9 mouse cellular contexts compared by ENCODE assay signal in genomic region chr16:18400472-18401216, GRCm38 (mm10). TPM values are rescaled to one million over a fixed set of nuclear protein-coding genes. Genes with fewer than 3 reads are reported as not detected.
DNase-seq lines count a peak whose midpoint lies in the region; ATAC-seq and TF ChIP-seq lines count a peak whose summit lies in the region.
"Had no signal": no experiment of that assay in that cellular context is flagged by ENCODE, and none has a peak within 500 bp of the region (broad histone marks: within the 10 kb centered on the region; RNA-seq: fewer than 3 reads in every experiment).

No protein-coding gene starts in this region.

- H3K4me1 ChIP-seq in hindbrain, postnatal 0 days (ENCODE audit: insufficient read depth, low read length) = peaks cover 27% of the 10 kb centered on the region
- peaks cover 17% of the 10 kb centered on the region for H3K4me1 ChIP-seq in stomach, embryonic 15.5 days

- DNase-seq in gastrocnemius, postnatal 14 days = peak; percentile 14
- DNase-seq in gastrocnemius, postnatal 4 days (ENCODE audit: low spot score in 2 of 2) = no peak
- peak; percentile 47 for DNase-seq in ovary, postnatal 36 days (ENCODE audit: low spot score)
- no peak for DNase-seq in ovary, postnatal 10 days (ENCODE audit: low spot score)
- peak; percentile 91 for DNase-seq in hindbrain, postnatal 0 days (ENCODE audit: low spot score)
- DNase-seq in frontal cortex, adult 2 months (ENCODE audit: extremely low spot score in 1 of 2, low spot score in 1 of 2) = no peak

- peak; percentile 91 for ATAC-seq in hindbrain, postnatal 0 days
- ATAC-seq in stomach, embryonic 15.5 days (ENCODE audit: insufficient read depth, low FRiP score, low read depth) = peak; percentile 36
- no peak for ATAC-seq in megakaryocyte-erythroid progenitor cell, adult 5-6 weeks (replicated peaks; ENCODE audit: low FRiP score, low TSS enrichment, poor library complexity, severe bottlenecking)

- peaks cover 62% of the 10 kb centered on the region for H3K36me3 ChIP-seq in hindbrain, postnatal 0 days (ENCODE audit: insufficient read depth, low read length)
- peaks cover 12% of the 10 kb centered on the region; the same call in 1 of the 2 replicates for H3K36me3 ChIP-seq in stomach, embryonic 15.5 days

- H3K9ac ChIP-seq in hindbrain, postnatal 0 days (replicated peaks; ENCODE audit: low read length) = peak overlapping the region; percentile 5; the same call in 1 of the 2 replicates
- no peak overlapping the region for H3K9ac ChIP-seq in stomach, embryonic 15.5 days

- no peak overlapping the region for H3K4me3 ChIP-seq in hindbrain, postnatal 0 days (ENCODE audit: low read length)
- H3K4me3 ChIP-seq in stomach, embryonic 15.5 days (replicated peaks) = no peak overlapping the region

- peak overlapping the region; percentile 74 for H3K27ac ChIP-seq in hindbrain, postnatal 0 days
- H3K27ac ChIP-seq in stomach, embryonic 15.5 days = no peak overlapping the region

- TF ChIP-seq CTCF in hindbrain, postnatal 0 days (IDR thresholded peaks at IDR 0.05; ENCODE audit: low read depth) = no peak

- 9% methylated on average over 7 of the region's 7 CpGs for WGBS in hindbrain, postnatal 0 days
- 39% methylated on average over 7 of the region's 7 CpGs for WGBS in stomach, embryonic 15.5 days

- no peak overlapping the region for H3K4me2 ChIP-seq in hindbrain, postnatal 0 days (ENCODE audit: low read depth, low read length)
- no peak overlapping the region for H3K4me2 ChIP-seq in stomach, embryonic 15.5 days

- H3K9me3 ChIP-seq in hindbrain, postnatal 0 days (ENCODE audit: low read length) = no peaks in the 10 kb centered on the region
- H3K9me3 ChIP-seq in stomach, embryonic 15.5 days = no peaks in the 10 kb centered on the region

- no peaks in the 10 kb centered on the region for H3K27me3 ChIP-seq in hindbrain, postnatal 0 days (ENCODE audit: insufficient read depth, low read length)
- H3K27me3 ChIP-seq in stomach, embryonic 15.5 days (replicated peaks) = no peaks in the 10 kb centered on the region
- H3K27me3 ChIP-seq: CH12.LX had no signal

- intact Hi-C loops in gastrocnemius, postnatal 14 days (cut with DNase I; ENCODE audit: low total_unique reads) = loop anchor here (5.0 kb wide), 1 partner anchor 48 kb away; no protein-coding TSS in a partner anchor

RNA-seq across cellular contexts. Expression of gene Txnrd2, which starts 25.5 kb away (rescaled TPM):
- total RNA-seq in gastrocnemius, postnatal 14 days (2021) = 10 to 100 TPM; 13.4 to 14.4 TPM
- 10 to 100 TPM; 10.1 to 14.9 TPM for total RNA-seq in gastrocnemius, postnatal 4 days (2021)
- 17.9 and 23.1 TPM in 2 replicates for total RNA-seq in hindbrain, postnatal 0 days (2014; rRNA removed)
- 37.6 and 41.8 TPM in 2 replicates for polyA plus RNA-seq in hindbrain, postnatal 0 days (2015; fragmentation: Nextera tagmentation; extraction: Ambion mirVana)
- polyA plus RNA-seq in stomach, embryonic 15.5 days (2015; fragmentation: Nextera tagmentation; extraction: Ambion mirVana) = 24.4 and 26.1 TPM in 2 replicates
- 22.9 and 25.9 TPM in 2 replicates for polyA plus RNA-seq in frontal cortex, adult 2 months (2012; rRNA removed)
- 75.4 and 82.3 TPM in 2 replicates for total RNA-seq in megakaryocyte-erythroid progenitor cell, adult 5-6 weeks (2014; fragmentation: Nextera tagmentation)
- total RNA-seq in megakaryocyte-erythroid progenitor cell, adult 5-6 weeks (2017) = 97.2 and 145 TPM in 2 replicates

RNA-seq across cellular contexts. Expression of gene Comt, which starts 26.0 kb away (rescaled TPM):
- 10 to 100 TPM; 40.7 to 43.1 TPM for total RNA-seq in gastrocnemius, postnatal 14 days (2021)
- 10 to 100 TPM; 52.9 to 62.8 TPM for total RNA-seq in gastrocnemius, postnatal 4 days (2021)
- 82.8 and 88.9 TPM in 2 replicates for total RNA-seq in hindbrain, postnatal 0 days (2014; rRNA removed)
- 94.3 and 102 TPM in 2 replicates for polyA plus RNA-seq in hindbrain, postnatal 0 days (2015; fragmentation: Nextera tagmentation; extraction: Ambion mirVana)
- 95.5 and 101 TPM in 2 replicates for polyA plus RNA-seq in stomach, embryonic 15.5 days (2015; fragmentation: Nextera tagmentation; extraction: Ambion mirVana)
- polyA plus RNA-seq in frontal cortex, adult 2 months (2012; rRNA removed) = 140 and 143 TPM in 2 replicates
- 84.0 and 105 TPM in 2 replicates for total RNA-seq in megakaryocyte-erythroid progenitor cell, adult 5-6 weeks (2014; fragmentation: Nextera tagmentation)
- 56.1 and 59.7 TPM in 2 replicates for total RNA-seq in megakaryocyte-erythroid progenitor cell, adult 5-6 weeks (2017)

RNA-seq across cellular contexts. Expression of gene Arvcf, which starts 52.7 kb away (rescaled TPM):
- 10 to 100 TPM; 12.5 to 19.8 TPM for total RNA-seq in gastrocnemius, postnatal 14 days (2021)
- 10 to 100 TPM; 34.6 to 36.9 TPM for total RNA-seq in gastrocnemius, postnatal 4 days (2021)
- 168 and 180 TPM in 2 replicates for total RNA-seq in hindbrain, postnatal 0 days (2014; rRNA removed)
- polyA plus RNA-seq in hindbrain, postnatal 0 days (2015; fragmentation: Nextera tagmentation; extraction: Ambion mirVana) = 46.3 and 48.9 TPM in 2 replicates
- 25.3 and 28.7 TPM in 2 replicates for polyA plus RNA-seq in stomach, embryonic 15.5 days (2015; fragmentation: Nextera tagmentation; extraction: Ambion mirVana)
- 40.8 and 44.2 TPM in 2 replicates for polyA plus RNA-seq in frontal cortex, adult 2 months (2012; rRNA removed)
- 14.0 and 16.5 TPM in 2 replicates for total RNA-seq in megakaryocyte-erythroid progenitor cell, adult 5-6 weeks (2014; fragmentation: Nextera tagmentation)
- total RNA-seq in megakaryocyte-erythroid progenitor cell, adult 5-6 weeks (2017) = 14.3 and 19.4 TPM in 2 replicates

RNA-seq across cellular contexts. Expression of gene Tango2, which starts 52.7 kb away (rescaled TPM):
- total RNA-seq in gastrocnemius, postnatal 14 days (2021) = 10 to 100 TPM; 12.1 to 22.7 TPM
- 10 to 100 TPM; 18.7 to 18.8 TPM for total RNA-seq in gastrocnemius, postnatal 4 days (2021)
- 43.5 and 63.3 TPM in 2 replicates for total RNA-seq in hindbrain, postnatal 0 days (2014; rRNA removed)
- polyA plus RNA-seq in hindbrain, postnatal 0 days (2015; fragmentation: Nextera tagmentation; extraction: Ambion mirVana) = 95.6 and 99.2 TPM in 2 replicates
- 29.0 and 34.9 TPM in 2 replicates for polyA plus RNA-seq in stomach, embryonic 15.5 days (2015; fragmentation: Nextera tagmentation; extraction: Ambion mirVana)
- 181 and 196 TPM in 2 replicates for polyA plus RNA-seq in frontal cortex, adult 2 months (2012; rRNA removed)
- 76.7 and 91.5 TPM in 2 replicates for total RNA-seq in megakaryocyte-erythroid progenitor cell, adult 5-6 weeks (2014; fragmentation: Nextera tagmentation)
- 16.9 and 20.4 TPM in 2 replicates for total RNA-seq in megakaryocyte-erythroid progenitor cell, adult 5-6 weeks (2017)

Comparison
In these comparisons a context has a peak if more than half of its experiments do, and no peak if none do; other contexts are left out.
1. DNase-seq: peak in gastrocnemius, postnatal 14 days (single experiment), ovary, postnatal 36 days (single experiment) and hindbrain, postnatal 0 days (single experiment); none in gastrocnemius, postnatal 4 days (0 of 2), ovary, postnatal 10 days (single experiment) and frontal cortex, adult 2 months (0 of 2).